Mouse (Mus musculus) ovary, postnatal 10 days (tissue): ENCODE results near the gene Faim2.

Experiments
- DNase-seq: peaks from one replicate; pipeline ENCODE4 v3.0.0; 2022; ENCODE audit warnings: low spot score

Gene Faim2

GRCm38 (mm10) chr15:99505324-99506095 is 22.5 kb downstream of the Faim2 start:
- DNase-seq: no peak

- DNase-seq: no peak
Observed at GRCm38 (mm10) chr15:99503256-99503655, 24.7 kb downstream of the Faim2 start.

- DNase-seq: no peak
Observed at GRCm38 (mm10) chr15:99502311-99502831, 25.6 kb downstream of the Faim2 start.

- DNase-seq: no peak
Observed at GRCm38 (mm10) chr15:99501292-99502260, 26.4 kb downstream of the Faim2 start.

GRCm38 (mm10) chr15:99500320-99500719 is 27.6 kb downstream of the Faim2 start:
- no peak for DNase-seq

GRCm38 (mm10) chr15:99499726-99500125 is 28.2 kb downstream of the Faim2 start:
- no peak for DNase-seq

GRCm38 (mm10) chr15:99498781-99499180 is 29.2 kb downstream of the Faim2 start:
- no peak for DNase-seq

GRCm38 (mm10) chr15:99498356-99498755 is 29.6 kb downstream of the Faim2 start:
- DNase-seq: no peak

- no peak for DNase-seq
Observed at GRCm38 (mm10) chr15:99497527-99498242, 30.3 kb downstream of the Faim2 start.

- DNase-seq: no peak
Observed at GRCm38 (mm10) chr15:99497061-99497460, 30.9 kb downstream of the Faim2 start.

GRCm38 (mm10) chr15:99484745-99485144 is 43.2 kb downstream of the Faim2 start:
- no peak for DNase-seq

- no peak for DNase-seq
Observed at GRCm38 (mm10) chr15:99475814-99476213, 52.2 kb downstream of the Faim2 start.

- peak; percentile 70 for DNase-seq
Observed at GRCm38 (mm10) chr15:99474576-99474926, 53.4 kb downstream of the Faim2 start, which contains the start of gene Bcdin3d. TSS of gene Bcdin3d (minus strand) at chr15:99474730.

- DNase-seq: peak; percentile 48
Observed at GRCm38 (mm10) chr15:99473801-99474575, 54.0 kb downstream of the Faim2 start.

- DNase-seq: no peak
Observed at GRCm38 (mm10) chr15:99472972-99473371, 55.0 kb downstream of the Faim2 start.

- DNase-seq: no peak
Observed at GRCm38 (mm10) chr15:99471677-99472063, 56.3 kb downstream of the Faim2 start.

- DNase-seq: peak; percentile 16
Observed at GRCm38 (mm10) chr15:99470971-99471676, 56.8 kb downstream of the Faim2 start.

- DNase-seq: no peak
Observed at GRCm38 (mm10) chr15:99470224-99470761, 57.7 kb downstream of the Faim2 start.

- no peak for DNase-seq
Observed at GRCm38 (mm10) chr15:99469736-99470135, 58.2 kb downstream of the Faim2 start.

- peak; percentile 45 for DNase-seq
Observed at GRCm38 (mm10) chr15:99469067-99469466, 58.9 kb downstream of the Faim2 start.
